Mouse (Mus musculus) testis, adult 2 months (tissue): ENCODE results near the gene Dirc2. TPM values are rescaled to one million over a fixed set of nuclear protein-coding genes. Genes with fewer than 3 reads are reported as not detected.

ENCODE experiments used
- H3K27ac ChIP-seq: fragments of 200-500 bp; 2 replicates; pipeline ENCODE4 v1.5.1; 2012; ENCODE audit warnings: low read depth, low read length; ENCODE audit not compliant: control insufficient read depth, insufficient read depth
- H3K27me3 ChIP-seq: fragments of 200-500 bp; 2 replicates; pipeline ENCODE4 v1.6.1; 2012; ENCODE audit warnings: mild to moderate bottlenecking, low read length, moderate library complexity; ENCODE audit not compliant: control insufficient read depth, insufficient read depth
- H3K36me3 ChIP-seq: fragments of 200-500 bp; 2 replicates; pipeline ENCODE4 v1.6.1; 2012; ENCODE audit warnings: mild to moderate bottlenecking, low read length; ENCODE audit not compliant: control insufficient read depth, insufficient read depth
- H3K4me1 ChIP-seq: fragments of 200-500 bp; 2 replicates; pipeline ENCODE4 v1.6.1; 2012; ENCODE audit warnings: low read length; ENCODE audit not compliant: control insufficient read depth, insufficient read depth
- H3K4me3 ChIP-seq: fragments of 200-500 bp; 2 replicates; pipeline ENCODE4 v1.5.1; 2012; ENCODE audit warnings: low read depth, mild to moderate bottlenecking, low read length, moderate library complexity, mixed read lengths; ENCODE audit not compliant: control insufficient read depth
- CTCF ChIP-seq: fragments of 200-500 bp; IDR thresholded peaks from 2 replicates; pipeline ENCODE4 v1.5.1; 2012; ENCODE audit warnings: low read depth, mild to moderate bottlenecking, inconsistent platforms, low read length, moderate library complexity; ENCODE audit not compliant: control insufficient read depth, insufficient read depth, insufficient replicate concordance
- POLR2A ChIP-seq: fragments of 200-500 bp; IDR thresholded peaks from 2 replicates; pipeline ENCODE4 v1.6.1; 2012; ENCODE audit warnings: low read depth, mild to moderate bottlenecking, inconsistent platforms, low read length, moderate library complexity; ENCODE audit not compliant: control insufficient read depth
- polyA plus RNA-seq: library from polyadenylated mRNA; depleted of rRNA; stranded (reverse); fragments of >200 nt; gene quantifications from 2 replicates; pipeline ENCODE4 v1.2.3, GENCODE M21; 2012; rRNA removed

The Dirc2 gene
- polyA plus RNA-seq, 1 experiment: 3.5 TPM

GRCm38 (mm10) chr16:35652206-35652605 is 117.0 kb downstream of the Dirc2 start:
- no peaks in the 10 kb centered on the region; the same call in 1 of the 2 replicates for H3K36me3 ChIP-seq
- H3K27me3 ChIP-seq: no peaks in the 10 kb centered on the region
- H3K27ac ChIP-seq: no peak overlapping the region
- H3K4me3 ChIP-seq: no peak overlapping the region
- H3K4me1 ChIP-seq: no peaks in the 10 kb centered on the region
- no peak for TF ChIP-seq CTCF
- no peak for TF ChIP-seq POLR2A

- H3K4me3 ChIP-seq: no peak overlapping the region
- H3K27ac ChIP-seq: no peak overlapping the region
- H3K27me3 ChIP-seq: no peaks in the 10 kb centered on the region
- H3K36me3 ChIP-seq: no peaks in the 10 kb centered on the region; the same call in 1 of the 2 replicates
- TF ChIP-seq CTCF (no peak), POLR2A (no peak)
- H3K4me1 ChIP-seq: peaks cover 7% of the 10 kb centered on the region
These were observed 120.3 kb downstream of the Dirc2 start for GRCm38 (mm10) chr16:35648862-35649261.

Other genes starting within 250 kb of the Dirc2 start
- gene Sema5b, start 228.2 kb downstream of the Dirc2 start, polyA plus RNA-seq: 50.7 and 64.3 TPM in 2 replicates
- gene Hspbap1, start 1.0 kb upstream of the Dirc2 start, polyA plus RNA-seq: 15.9 and 17.8 TPM in 2 replicates
- gene Parp14, start 102.2 kb upstream of the Dirc2 start, polyA plus RNA-seq: 0.27 and 0.34 TPM in 2 replicates
- 0.38 and 0.60 TPM in 2 replicates for gene Parp9, start 169.1 kb upstream of the Dirc2 start, polyA plus RNA-seq
- 0.44 and 0.59 TPM in 2 replicates for gene Dtx3l, start 169.8 kb upstream of the Dirc2 start, polyA plus RNA-seq
- 10.6 and 13.7 TPM in 2 replicates for gene Kpna1, start 209.4 kb upstream of the Dirc2 start, polyA plus RNA-seq